Mouse (Mus musculus): ENCODE data around the gene Tmprss11d.

GRCm38 (mm10) chr5:86359412-86359985 lies 13.7 kb downstream of the Tmprss11d start:
- TF ChIP-seq USF1 (IDR thresholded peaks at IDR 0.05; ENCODE audit: low read depth) (no peak), POLR2A (IDR thresholded peaks at IDR 0.05; ENCODE audit: insufficient read length, low read depth) (no peak), REST (IDR thresholded peaks at IDR 0.05; ENCODE audit: insufficient read depth, insufficient read length) (no peak), TCF12 (IDR thresholded peaks at IDR 0.05; ENCODE audit: insufficient read depth, poor library complexity, severe bottlenecking) (no peak), POLR2AphosphoS2 (IDR thresholded peaks at IDR 0.05; ENCODE audit: insufficient read length, low read depth) (no peak), MYOG (IDR thresholded peaks at IDR 0.05; ENCODE audit: control insufficient read depth in 1 of 3, insufficient read depth in 1 of 3, insufficient read length in 2 of 3, low read depth in 2 of 3) (no peak), CEBPB (IDR thresholded peaks at IDR 0.05; ENCODE audit: insufficient read depth, poor library complexity, severe bottlenecking) (no peak), MYOD1 (IDR thresholded peaks at IDR 0.05; ENCODE audit: control insufficient read depth in 1 of 3, insufficient read length in 2 of 3, low read depth in 2 of 3) (no peak), MAX (IDR thresholded peaks at IDR 0.05; ENCODE audit: low read depth) (no peak)
